Mouse (Mus musculus): Measurements from ENCODE around the gene C1s2. TPM values are rescaled to one million over a fixed set of nuclear protein-coding genes. Genes with fewer than 3 reads are reported as not detected.
"Not testable (repeated sequence)": the region's sequence is repeated elsewhere in the genome, so short reads cannot be mapped to it uniquely, and the experiment has no call there.

Gene C1s2
- polyA plus RNA-seq, 1 experiment: 0.42 TPM

DNA sequence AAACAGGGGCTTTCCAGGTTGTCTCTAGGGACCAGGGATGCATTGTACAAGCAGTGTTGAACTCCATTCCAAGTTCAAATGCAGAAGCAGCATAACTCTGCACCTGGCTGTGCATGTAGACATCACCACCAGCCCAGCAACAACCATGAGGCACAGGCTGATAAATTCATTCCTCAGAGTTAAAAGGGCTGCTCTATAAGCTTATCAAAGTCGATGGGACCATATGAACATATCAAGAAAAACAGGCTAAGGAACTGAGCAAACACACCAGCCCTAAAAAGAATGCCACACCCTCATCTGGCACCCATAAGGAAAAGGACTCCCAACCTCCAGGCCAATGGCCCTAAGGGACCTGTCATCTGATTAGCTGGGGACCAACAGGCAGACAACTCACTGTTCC lies 10.5 kb upstream of the C1s2 start:
- H3K4me1 ChIP-seq (ENCODE audit: control insufficient read depth, insufficient read depth, low read length): no peaks in the 10 kb centered on the region
- H3K27ac ChIP-seq (ENCODE audit: insufficient read depth, low read length): no peak overlapping the region
- no peak overlapping the region for H3K4me3 ChIP-seq (ENCODE audit: insufficient read depth, low read length)
- TF ChIP-seq CTCF (IDR thresholded peaks at IDR 0.05; ENCODE audit: borderline replicate concordance, insufficient read depth, low read length): no peak
- no peak for TF ChIP-seq POLR2A (IDR thresholded peaks at IDR 0.05; ENCODE audit: low read depth, low read length)

DNA sequence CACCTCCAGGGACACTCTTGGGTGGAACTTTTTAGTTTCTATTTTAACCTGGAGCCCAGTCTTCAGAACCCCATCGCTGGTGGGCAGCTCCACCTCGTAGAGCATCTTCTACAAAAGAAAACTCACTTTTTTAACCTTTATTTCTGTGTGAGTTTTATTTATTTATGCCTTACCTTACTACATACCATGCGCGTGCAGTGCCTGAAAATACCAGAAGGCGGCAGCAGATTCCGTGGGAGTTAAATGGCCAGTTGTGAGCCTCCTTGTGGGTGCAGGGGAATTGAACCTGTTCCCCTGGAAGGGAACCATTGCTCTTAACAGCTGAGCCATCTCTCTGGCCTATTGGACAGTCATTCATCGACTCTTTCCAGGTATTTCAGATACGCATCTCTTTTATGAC lies 5.1 kb upstream of the C1s2 start:
- Histone ChIP-seq H3K27ac (ENCODE audit: insufficient read depth, low read length) (no peak overlapping the region), H3K4me1 (ENCODE audit: control insufficient read depth, insufficient read depth, low read length) (no peaks in the 10 kb centered on the region), H3K4me3 (ENCODE audit: insufficient read depth, low read length) (no peak overlapping the region)
- TF ChIP-seq CTCF (IDR thresholded peaks at IDR 0.05; ENCODE audit: borderline replicate concordance, insufficient read depth, low read length) (peak; percentile 36; the same call in 1 of the 2 replicates), POLR2A (IDR thresholded peaks at IDR 0.05; ENCODE audit: low read depth, low read length) (no peak)

DNA sequence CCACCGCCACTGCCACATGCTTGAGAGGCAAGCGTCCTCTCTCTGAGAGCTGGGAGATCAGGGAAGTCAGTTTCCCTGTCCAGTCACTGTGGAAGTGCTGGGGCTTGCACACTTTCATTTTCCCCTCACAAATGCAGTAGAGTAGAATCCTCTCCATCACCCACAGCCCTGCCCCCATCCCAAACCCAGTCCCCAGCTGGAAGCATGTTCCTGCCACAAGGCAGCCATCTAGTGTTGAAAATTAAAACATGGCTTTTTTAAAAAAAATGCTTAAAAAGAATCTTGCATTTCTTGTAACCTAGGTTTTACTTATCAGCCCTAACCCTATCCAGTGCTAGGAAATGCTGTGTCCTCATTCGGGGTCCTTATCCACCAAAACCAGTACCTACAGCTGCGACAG lies 4.2 kb upstream of the C1s2 start:
- no peaks in the 10 kb centered on the region for H3K4me1 ChIP-seq (ENCODE audit: control insufficient read depth, insufficient read depth, low read length)
- no peak for TF ChIP-seq POLR2A (IDR thresholded peaks at IDR 0.05; ENCODE audit: low read depth, low read length)
- TF ChIP-seq CTCF (IDR thresholded peaks at IDR 0.05; ENCODE audit: borderline replicate concordance, insufficient read depth, low read length): no peak
- H3K4me3 ChIP-seq (ENCODE audit: insufficient read depth, low read length): no peak overlapping the region
- H3K27ac ChIP-seq (ENCODE audit: insufficient read depth, low read length): no peak overlapping the region

DNA sequence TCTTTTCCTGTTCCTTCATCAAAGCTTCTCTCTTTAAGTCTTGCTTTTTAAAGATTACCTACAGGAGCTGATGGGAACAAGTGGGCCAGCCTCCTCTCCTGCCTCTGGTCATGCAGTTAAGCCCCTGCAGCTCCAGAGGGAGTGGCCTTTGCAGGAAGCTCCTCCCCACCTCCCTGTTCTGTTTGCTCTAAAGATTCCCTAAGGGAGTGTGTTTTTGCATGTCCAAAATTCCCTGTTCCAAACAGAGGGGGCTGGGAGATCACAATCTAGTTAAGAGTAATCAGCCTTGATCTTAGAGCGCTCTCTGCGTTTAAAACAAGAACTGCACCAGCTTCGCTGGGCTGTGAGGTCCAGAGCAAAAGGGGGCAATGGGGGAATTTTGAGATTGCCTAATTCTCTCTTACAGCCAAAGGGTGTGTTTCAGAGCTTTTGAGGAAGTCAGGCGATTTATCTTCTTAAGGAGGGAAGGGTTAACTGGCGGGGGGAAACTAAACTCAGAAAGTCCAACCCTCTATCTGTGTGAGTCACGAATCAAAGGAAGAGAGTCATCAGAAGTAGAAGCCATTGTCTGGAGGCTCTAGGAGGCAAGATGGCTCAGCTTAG lies 1.1 kb upstream of the C1s2 start:
- not testable (repeated sequence) for H3K4me3 ChIP-seq (ENCODE audit: insufficient read depth, low read length); H3K4me1 ChIP-seq (ENCODE audit: control insufficient read depth, insufficient read depth, low read length); H3K27ac ChIP-seq (ENCODE audit: insufficient read depth, low read length)

DNA sequence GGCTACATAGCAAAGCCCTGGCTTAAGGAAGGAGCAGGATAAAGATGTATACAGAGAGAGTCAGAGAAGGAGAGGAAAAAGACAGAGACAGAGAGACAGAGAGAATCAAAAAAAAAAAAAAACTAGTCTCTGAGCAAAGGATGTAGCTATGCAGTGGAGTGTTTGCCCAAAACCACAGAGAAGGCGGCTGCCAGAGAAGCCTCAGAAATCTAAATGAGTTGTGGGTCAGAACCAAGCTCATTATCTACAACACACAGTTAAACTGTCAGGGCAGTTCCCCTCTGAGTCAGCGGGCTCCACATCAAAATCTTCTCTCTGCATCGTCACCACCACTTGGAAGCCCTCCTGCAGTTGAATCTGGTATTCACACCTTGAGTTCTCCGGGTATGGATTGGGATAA lies 5.1 kb downstream of the C1s2 start:
- Histone ChIP-seq H3K4me1 (ENCODE audit: control insufficient read depth, insufficient read depth, low read length) (no peaks in the 10 kb centered on the region), H3K4me3 (ENCODE audit: insufficient read depth, low read length) (no peak overlapping the region), H3K27ac (ENCODE audit: insufficient read depth, low read length) (no peak overlapping the region)
- TF ChIP-seq CTCF (IDR thresholded peaks at IDR 0.05; ENCODE audit: borderline replicate concordance, insufficient read depth, low read length) (no peak), POLR2A (IDR thresholded peaks at IDR 0.05; ENCODE audit: low read depth, low read length) (no peak)

- not testable (repeated sequence) for H3K27ac ChIP-seq (ENCODE audit: insufficient read depth, low read length); H3K4me3 ChIP-seq (ENCODE audit: insufficient read depth, low read length); H3K4me1 ChIP-seq (ENCODE audit: control insufficient read depth, insufficient read depth, low read length)
Observed at GRCm38 (mm10) chr6:124626184-124626583, 9.7 kb downstream of the C1s2 start.

DNA sequence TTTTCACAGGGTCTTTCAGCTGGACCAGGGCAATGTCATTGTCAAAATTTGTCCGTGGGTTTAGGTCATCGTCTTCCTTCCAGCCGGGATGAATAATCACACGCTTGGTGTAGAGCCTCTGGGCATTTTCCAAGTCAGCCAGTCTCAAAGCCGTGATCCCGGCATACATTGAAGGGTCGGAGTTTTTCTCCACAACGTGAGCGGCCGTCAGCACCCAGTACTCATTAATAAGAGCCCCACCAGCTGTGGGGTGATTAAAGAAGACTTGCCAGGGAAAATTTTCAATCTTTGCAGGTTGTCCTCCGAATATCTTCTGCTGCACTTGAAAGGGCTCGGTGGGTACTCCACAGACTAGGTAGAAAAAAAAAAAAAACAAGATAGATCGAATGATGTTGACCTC lies 10.3 kb downstream of the C1s2 start:
- no peak for TF ChIP-seq POLR2A (IDR thresholded peaks at IDR 0.05; ENCODE audit: low read depth, low read length)
- no peak for TF ChIP-seq CTCF (IDR thresholded peaks at IDR 0.05; ENCODE audit: borderline replicate concordance, insufficient read depth, low read length)
- Histone ChIP-seq H3K4me1 (ENCODE audit: control insufficient read depth, insufficient read depth, low read length) (no peaks in the 10 kb centered on the region), H3K27ac (ENCODE audit: insufficient read depth, low read length) (no peak overlapping the region), H3K4me3 (ENCODE audit: insufficient read depth, low read length) (no peak overlapping the region)

- no peaks in the 10 kb centered on the region for H3K4me1 ChIP-seq (ENCODE audit: control insufficient read depth, insufficient read depth, low read length)
- no peak for TF ChIP-seq POLR2A (IDR thresholded peaks at IDR 0.05; ENCODE audit: low read depth, low read length)
- TF ChIP-seq CTCF (IDR thresholded peaks at IDR 0.05; ENCODE audit: borderline replicate concordance, insufficient read depth, low read length): no peak
- no peak overlapping the region for H3K4me3 ChIP-seq (ENCODE audit: insufficient read depth, low read length)
- H3K27ac ChIP-seq (ENCODE audit: insufficient read depth, low read length): no peak overlapping the region
Observed at GRCm38 (mm10) chr6:124602031-124602430, 33.9 kb downstream of the C1s2 start.

GRCm38 (mm10) chr6:124593121-124593520 lies 42.8 kb downstream of the C1s2 start:
- H3K27ac ChIP-seq (ENCODE audit: insufficient read depth, low read length): no peak overlapping the region
- no peak overlapping the region for H3K4me3 ChIP-seq (ENCODE audit: insufficient read depth, low read length)
- no peak for TF ChIP-seq POLR2A (IDR thresholded peaks at IDR 0.05; ENCODE audit: low read depth, low read length)
- no peak for TF ChIP-seq CTCF (IDR thresholded peaks at IDR 0.05; ENCODE audit: borderline replicate concordance, insufficient read depth, low read length)

GRCm38 (mm10) chr6:124592186-124592700 lies 43.6 kb downstream of the C1s2 start:
- TF ChIP-seq POLR2A (IDR thresholded peaks at IDR 0.05; ENCODE audit: low read depth, low read length) (no peak), CTCF (IDR thresholded peaks at IDR 0.05; ENCODE audit: borderline replicate concordance, insufficient read depth, low read length) (no peak)
- Histone ChIP-seq H3K27ac (ENCODE audit: insufficient read depth, low read length) (no peak overlapping the region), H3K4me3 (ENCODE audit: insufficient read depth, low read length) (no peak overlapping the region), H3K4me1 (ENCODE audit: control insufficient read depth, insufficient read depth, low read length) (no peaks in the 10 kb centered on the region)

More at GRCm38 (mm10) chr6:124593121-124593520, 42.8 kb downstream of the C1s2 start:
- no peaks in the 10 kb centered on the region for H3K4me1 ChIP-seq (ENCODE audit: control insufficient read depth, insufficient read depth, low read length)

- H3K4me1 ChIP-seq (ENCODE audit: control insufficient read depth, insufficient read depth, low read length): no peaks in the 10 kb centered on the region
- TF ChIP-seq POLR2A (IDR thresholded peaks at IDR 0.05; ENCODE audit: low read depth, low read length): no peak
- no peak for TF ChIP-seq CTCF (IDR thresholded peaks at IDR 0.05; ENCODE audit: borderline replicate concordance, insufficient read depth, low read length)
- H3K27ac ChIP-seq (ENCODE audit: insufficient read depth, low read length): no peak overlapping the region
- H3K4me3 ChIP-seq (ENCODE audit: insufficient read depth, low read length): no peak overlapping the region
Observed at GRCm38 (mm10) chr6:124588771-124589170, 47.1 kb downstream of the C1s2 start.

All from embryonic fibroblast, embryonic 13.5 days (primary cell).